Mouse (Mus musculus) left cerebral cortex, adult 18-20 months (tissue): ENCODE data around the gene Cmtm1. TPM values are rescaled to one million over a fixed set of nuclear protein-coding genes. Genes with fewer than 3 reads are reported as not detected.
A peak's percentile ranks its signal among the peaks of the same experiment; 100 is the strongest.
"Not testable (repeated sequence)": the region's sequence is repeated elsewhere in the genome, so short reads cannot be mapped to it uniquely, and the experiment has no call there.

Source experiments
- DNase-seq, 2 experiments: peaks; one replicate each; pipeline ENCODE4 v3.0.0; 2021 to 2022; ENCODE audit warnings: low spot score in 2 of 2, mixed read lengths in 1 of 2
- long read RNA-seq, 2 experiments: library from polyadenylated mRNA; stranded (forward); transcript quantifications; one replicate each; pipeline ENCODE4 v2.0.0; 2021
- total RNA-seq, 2 experiments: library from RNA; stranded (reverse); gene quantifications; 2 replicates each; pipeline ENCODE4 v1.2.3; 2021

The Cmtm1 gene
- total RNA-seq: not detected
- long read RNA-seq, experiment 1: 0 reads
- long read RNA-seq, experiment 2: 0 reads

GRCm38 (mm10) chr8:104309441-104310155, at the start of gene Cmtm1, which contains the start of gene Gm45711:
Gene Cmtm1, minus strand, starts transcription at chr8:104310145.
Gene Gm45711, minus strand, starts transcription at chr8:104310081.
- DNase-seq: not testable (repeated sequence)

- no peak for DNase-seq
Measured at GRCm38 (mm10) chr8:104358637-104359036, 48.7 kb upstream of the Cmtm1 start.

GRCm38 (mm10) chr8:104354504-104354903, 44.6 kb upstream of the Cmtm1 start:
- DNase-seq: no peak

- DNase-seq: no peak
Measured at GRCm38 (mm10) chr8:104353186-104353585, 43.2 kb upstream of the Cmtm1 start.

- no peak for DNase-seq
Measured at GRCm38 (mm10) chr8:104350047-104350446, 40.1 kb upstream of the Cmtm1 start.

GRCm38 (mm10) chr8:104348971-104349370, 39.0 kb upstream of the Cmtm1 start:
- no peak for DNase-seq

GRCm38 (mm10) chr8:104346706-104347105, 36.8 kb upstream of the Cmtm1 start:
- no peak for DNase-seq

- no peak for DNase-seq
Measured at GRCm38 (mm10) chr8:104344622-104345021, 34.7 kb upstream of the Cmtm1 start.

- peak; percentile 88 to 92 for DNase-seq
Measured at GRCm38 (mm10) chr8:104343957-104344356, 34.0 kb upstream of the Cmtm1 start.

- DNase-seq: no peak
Measured at GRCm38 (mm10) chr8:104342426-104342825, 32.5 kb upstream of the Cmtm1 start.

- DNase-seq: no peak
Measured at GRCm38 (mm10) chr8:104341678-104342077, 31.7 kb upstream of the Cmtm1 start.

GRCm38 (mm10) chr8:104341106-104341561, 31.2 kb upstream of the Cmtm1 start:
- no peak for DNase-seq

- peak; percentile 59 for DNase-seq
Measured at GRCm38 (mm10) chr8:104340233-104341105, 30.5 kb upstream of the Cmtm1 start.

- no peak for DNase-seq
Measured at GRCm38 (mm10) chr8:104339983-104340232, 30.0 kb upstream of the Cmtm1 start.

- DNase-seq: no peak
Measured at GRCm38 (mm10) chr8:104339229-104339982, 29.5 kb upstream of the Cmtm1 start, which contains the start of gene Cmtm3. Gene Cmtm3, plus strand, starts transcription at chr8:104339410.

- DNase-seq: no peak
Measured at GRCm38 (mm10) chr8:104337890-104338289, 27.9 kb upstream of the Cmtm1 start.

- DNase-seq: no peak
Measured at GRCm38 (mm10) chr8:104336806-104337205, 26.9 kb upstream of the Cmtm1 start.

GRCm38 (mm10) chr8:104334196-104334595, 24.3 kb upstream of the Cmtm1 start:
- no peak for DNase-seq

GRCm38 (mm10) chr8:104333786-104334185, 23.8 kb upstream of the Cmtm1 start:
- DNase-seq: no peak

GRCm38 (mm10) chr8:104332665-104333631, 23.0 kb upstream of the Cmtm1 start:
- no peak for DNase-seq
